Mouse (Mus musculus) lung, embryonic 16.5 days (tissue): Measurements from ENCODE around the gene Shprh. TPM values are rescaled to one million over a fixed set of nuclear protein-coding genes. Genes with fewer than 3 reads are reported as not detected.
"Not testable (repeated sequence)": the region's sequence is repeated elsewhere in the genome, so short reads cannot be mapped to it uniquely, and the experiment has no call there.

ENCODE experiments used
- ATAC-seq: fragments of 200-750 bp; cut with Nextera tagmentation; 2 replicates; pipeline ENCODE4 v1.8.0; 2017; ENCODE audit warnings: low read depth, mild to moderate bottlenecking, moderate library complexity
- H3K27ac ChIP-seq: fragments of 300-500 bp; sonication (generic); 2 replicates; pipeline ENCODE4 v1.5.1; 2014; ENCODE audit warnings: mild to moderate bottlenecking, control low read depth, low read length
- H3K27me3 ChIP-seq: fragments of 300-500 bp; sonication (generic); 2 replicates; pipeline ENCODE4 v1.6.1; 2014; ENCODE audit warnings: low read depth, low read length, mixed read lengths; ENCODE audit not compliant: control insufficient read depth, insufficient read depth
- H3K36me3 ChIP-seq: fragments of 300-500 bp; sonication (generic); 2 replicates; pipeline ENCODE4 v1.6.1; 2014; ENCODE audit warnings: low read length; ENCODE audit not compliant: control insufficient read depth, insufficient read depth
- H3K4me1 ChIP-seq: fragments of 300-500 bp; sonication (generic); replicated peaks from 2 replicates; pipeline ENCODE4 v1.6.1; 2014; ENCODE audit warnings: low read length, mixed read lengths; ENCODE audit not compliant: control insufficient read depth, insufficient read depth
- H3K4me2 ChIP-seq: fragments of 300-500 bp; sonication (generic); 2 replicates; pipeline ENCODE4 v1.6.1; 2014; ENCODE audit warnings: low read depth, low read length, control low read depth
- H3K4me3 ChIP-seq: fragments of 300-500 bp; sonication (generic); 2 replicates; pipeline ENCODE4 v1.5.1; 2014; ENCODE audit warnings: mild to moderate bottlenecking, low read length, control low read depth
- H3K9ac ChIP-seq: fragments of 300-500 bp; sonication (generic); 2 replicates; pipeline ENCODE4 v1.6.1; 2014; ENCODE audit warnings: low read length, control low read depth
- H3K9me3 ChIP-seq: fragments of 300-500 bp; sonication (generic); 2 replicates; pipeline ENCODE4 v1.6.1; 2016; ENCODE audit warnings: low read length; ENCODE audit not compliant: control insufficient read depth
- WGBS: fragments of 180-500 bp; shearing (Covaris S2); extraction: QIAGEN DNeasy Blood & Tissue Kit; methylation state at CpG from one replicate; pipeline ENCODE4 v1.1.7; 2014; 5-methylcytosine and 5-hydroxymethylcytosine counted together
- polyA plus RNA-seq: library from polyadenylated mRNA; unstranded; fragments of >200 nt; fragmentation: Nextera tagmentation; extraction: Ambion mirVana; gene quantifications from 2 replicates; pipeline ENCODE4 v1.2.1, GENCODE M21; 2015

The Shprh gene
- polyA plus RNA-seq, 1 experiment from 2014 or later: 15.1 TPM

DNA sequence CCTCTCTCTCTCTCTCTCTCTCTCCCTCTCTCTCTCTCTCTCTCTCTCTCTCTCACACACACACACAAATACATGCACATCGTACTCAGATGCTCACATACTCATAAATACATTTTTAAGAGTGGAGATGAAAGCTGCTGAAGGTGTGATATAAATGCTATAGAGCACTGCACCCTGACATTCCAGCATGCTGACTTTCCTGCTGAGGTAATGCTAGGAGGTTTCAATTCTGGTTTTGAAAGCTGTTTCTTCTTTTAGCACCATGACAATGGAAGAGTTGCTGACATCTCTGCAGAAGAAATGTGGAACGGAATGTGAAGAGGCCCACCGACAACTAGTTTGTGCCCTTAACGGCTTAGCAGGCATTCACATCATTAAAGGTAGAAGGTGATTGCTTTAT, 22.4 kb downstream of the Shprh start:
- Histone ChIP-seq H3K4me1 (no peaks in the 10 kb centered on the region), H3K27ac (no peak overlapping the region), H3K4me3 (no peak overlapping the region), H3K9me3 (no peaks in the 10 kb centered on the region), H3K27me3 (no peaks in the 10 kb centered on the region), H3K36me3 (peaks cover 32% of the 10 kb centered on the region), H3K4me2 (no peak overlapping the region), H3K9ac (no peak overlapping the region)
- 86% methylated on average over 4 of the region's 4 CpGs for WGBS
- ATAC-seq: no peak

DNA sequence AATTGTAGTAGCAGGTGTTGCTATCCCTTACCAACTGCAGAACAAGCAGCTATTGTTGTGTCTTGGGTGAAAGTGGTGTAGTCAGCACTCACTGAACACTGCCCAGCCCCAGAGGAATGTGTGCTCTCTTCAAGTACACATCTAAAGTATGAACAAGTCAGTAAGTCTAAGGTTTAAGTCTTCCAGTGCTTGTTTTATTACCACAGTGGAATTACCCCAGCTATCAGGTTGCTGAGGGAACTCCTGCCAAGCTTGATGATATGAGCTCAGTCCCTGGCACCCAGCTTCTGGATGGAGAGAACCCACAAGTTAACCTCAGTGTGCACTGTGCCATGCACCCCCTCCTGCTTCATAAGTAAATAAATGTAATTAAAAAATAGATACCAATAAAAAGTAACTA, 23.3 kb downstream of the Shprh start:
- Histone ChIP-seq H3K4me1 (no peaks in the 10 kb centered on the region), H3K4me2 (no peak overlapping the region), H3K36me3 (peaks cover 26% of the 10 kb centered on the region), H3K9me3 (no peaks in the 10 kb centered on the region), H3K4me3 (no peak overlapping the region), H3K27ac (no peak overlapping the region), H3K27me3 (no peaks in the 10 kb centered on the region), H3K9ac (no peak overlapping the region)
- no peak for ATAC-seq

DNA sequence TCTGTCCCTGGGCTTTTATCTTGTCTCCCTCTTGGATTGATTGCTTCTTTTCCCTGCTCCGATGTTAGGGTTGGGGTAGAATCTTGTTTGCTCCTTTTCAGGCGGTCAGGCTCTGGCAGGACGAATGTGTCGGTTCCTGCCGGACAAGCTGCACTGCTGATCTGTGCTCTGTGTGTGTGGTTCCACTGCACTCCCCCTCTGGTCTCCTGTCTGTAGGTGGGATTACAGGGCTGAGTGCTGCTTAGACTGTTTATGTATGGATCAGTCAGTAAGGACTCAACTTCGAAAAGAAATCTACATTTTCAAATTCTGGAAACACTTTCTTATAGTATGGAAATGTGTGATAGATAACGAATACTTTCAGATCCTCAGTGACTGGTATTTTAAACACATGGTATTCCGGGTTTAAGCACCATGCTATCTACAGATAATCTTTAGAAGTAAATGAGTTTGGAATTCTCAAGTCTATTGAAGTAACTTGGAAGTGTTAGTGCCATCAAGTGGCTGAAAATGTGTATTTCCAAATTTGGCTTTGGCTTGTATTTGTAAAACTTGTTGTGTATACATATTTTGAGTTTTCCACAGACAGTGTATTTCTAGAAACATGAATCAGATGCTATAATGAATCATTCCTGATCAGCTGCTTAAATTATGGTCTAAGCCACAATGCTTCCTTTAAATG, 26.7 kb downstream of the Shprh start:
- no peak overlapping the region for H3K4me2 ChIP-seq
- H3K9ac ChIP-seq: no peak overlapping the region
- 71% methylated on average over 8 of the region's 8 CpGs for WGBS
- H3K4me1 ChIP-seq: no peaks in the 10 kb centered on the region
- no peak for ATAC-seq
- no peaks in the 10 kb centered on the region for H3K27me3 ChIP-seq
- peaks cover 23% of the 10 kb centered on the region for H3K36me3 ChIP-seq
- no peaks in the 10 kb centered on the region for H3K9me3 ChIP-seq
- H3K27ac ChIP-seq: no peak overlapping the region
- H3K4me3 ChIP-seq: no peak overlapping the region

DNA sequence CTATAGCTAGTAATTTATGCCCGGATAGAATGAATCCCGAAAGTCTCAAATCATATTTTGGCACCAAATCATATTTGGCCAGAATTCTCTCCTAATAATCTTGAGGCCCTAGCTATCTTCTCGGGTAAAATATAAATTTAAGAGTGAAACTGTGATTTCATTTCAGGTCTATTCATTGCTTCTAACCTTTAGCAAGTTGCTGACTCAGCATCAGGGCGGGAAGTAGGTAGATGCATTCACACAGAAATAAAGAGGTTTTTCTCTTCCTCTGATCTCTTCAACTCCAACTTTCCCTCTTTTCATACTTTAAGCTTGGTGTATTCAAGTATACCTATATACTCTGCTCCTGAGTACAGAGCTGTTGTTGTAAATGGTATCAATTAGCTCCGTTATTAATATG, 30.9 kb downstream of the Shprh start:
- no peak for ATAC-seq
- WGBS: 90% methylated on average over 5 of the region's 5 CpGs
- Histone ChIP-seq H3K9ac (no peak overlapping the region), H3K4me3 (no peak overlapping the region), H3K4me1 (no peaks in the 10 kb centered on the region), H3K36me3 (peaks cover 27% of the 10 kb centered on the region), H3K9me3 (no peaks in the 10 kb centered on the region), H3K27me3 (no peaks in the 10 kb centered on the region), H3K4me2 (no peak overlapping the region), H3K27ac (no peak overlapping the region)

DNA sequence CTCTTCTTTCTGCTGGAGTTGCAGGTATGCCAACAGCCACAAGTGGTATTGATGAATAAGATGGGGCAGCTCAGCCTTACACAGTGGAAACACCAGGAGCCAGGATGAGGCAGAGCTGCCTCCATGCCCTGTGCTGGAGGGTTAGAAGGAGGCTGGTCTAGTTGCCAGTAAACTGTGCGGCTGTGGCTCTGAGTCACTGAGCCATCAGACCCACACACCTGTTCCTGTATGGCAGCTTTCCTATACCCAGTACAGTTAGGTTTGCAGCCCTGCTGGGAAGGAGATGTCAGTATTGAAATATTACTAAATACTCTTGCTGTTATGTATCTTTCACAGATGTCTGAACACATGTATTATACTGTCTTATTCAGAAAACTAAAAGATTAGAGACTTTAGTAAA, 48.1 kb downstream of the Shprh start:
- Histone ChIP-seq H3K27ac (no peak overlapping the region), H3K4me3 (no peak overlapping the region), H3K4me2 (no peak overlapping the region), H3K4me1 (no peaks in the 10 kb centered on the region), H3K36me3 (peaks cover 21% of the 10 kb centered on the region), H3K9me3 (no peaks in the 10 kb centered on the region), H3K9ac (no peak overlapping the region), H3K27me3 (no peaks in the 10 kb centered on the region)
- no peak for ATAC-seq
- 85% methylated on average over 1 of the region's 1 CpGs for WGBS

DNA sequence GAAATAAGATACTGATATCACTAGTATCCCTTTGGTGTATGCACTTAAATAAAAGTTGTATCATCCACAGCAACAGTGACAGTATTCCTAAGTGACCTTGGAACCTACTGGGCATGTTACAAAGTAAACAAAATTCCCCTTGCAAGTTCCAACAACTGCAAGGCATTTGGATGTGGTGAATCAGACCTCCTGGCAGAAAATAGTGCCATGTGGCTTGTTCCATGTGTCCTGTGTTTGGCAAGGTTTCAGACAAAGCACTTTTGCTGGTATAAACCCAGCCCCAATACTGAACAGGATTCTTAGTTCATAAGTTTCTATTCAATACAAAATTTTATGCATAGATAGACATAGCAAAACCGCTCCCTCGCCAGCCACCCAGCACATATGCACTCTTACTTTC, 49.1 kb downstream of the Shprh start:
- H3K4me2 ChIP-seq: no peak overlapping the region
- no peak for ATAC-seq
- H3K27ac ChIP-seq: no peak overlapping the region
- WGBS: 95% methylated on average over 2 of the region's 2 CpGs
- no peaks in the 10 kb centered on the region for H3K4me1 ChIP-seq
- no peak overlapping the region for H3K4me3 ChIP-seq
- H3K36me3 ChIP-seq: peaks cover 17% of the 10 kb centered on the region
- no peak overlapping the region for H3K9ac ChIP-seq
- H3K9me3 ChIP-seq: no peaks in the 10 kb centered on the region
- H3K27me3 ChIP-seq: no peaks in the 10 kb centered on the region

DNA sequence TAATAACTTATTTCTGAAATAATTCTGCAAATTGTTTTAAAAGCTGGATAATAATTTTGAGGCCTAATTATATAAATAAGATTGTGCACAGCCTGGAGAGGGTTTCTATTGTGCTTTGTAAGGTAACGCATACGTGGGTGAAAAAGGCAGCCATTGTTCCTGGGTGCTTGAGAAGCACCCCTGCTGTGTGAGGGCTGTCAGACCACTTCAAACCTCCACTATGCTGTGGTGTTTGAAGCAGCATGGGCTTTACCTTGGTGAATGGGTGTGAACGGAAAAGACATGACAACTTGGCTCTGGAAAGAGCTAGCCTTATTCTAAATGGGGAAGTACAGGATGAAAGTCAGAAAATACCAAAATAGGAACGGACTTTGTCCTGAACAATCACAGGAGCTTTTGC, 50.8 kb downstream of the Shprh start:
- Histone ChIP-seq H3K36me3 (peaks cover 9% of the 10 kb centered on the region), H3K27me3 (no peaks in the 10 kb centered on the region), H3K9ac (no peak overlapping the region), H3K9me3 (no peaks in the 10 kb centered on the region), H3K4me2 (no peak overlapping the region), H3K4me3 (no peak overlapping the region), H3K27ac (no peak overlapping the region), H3K4me1 (no peaks in the 10 kb centered on the region)
- no peak for ATAC-seq
- WGBS: 56% methylated on average over 4 of the region's 4 CpGs

DNA sequence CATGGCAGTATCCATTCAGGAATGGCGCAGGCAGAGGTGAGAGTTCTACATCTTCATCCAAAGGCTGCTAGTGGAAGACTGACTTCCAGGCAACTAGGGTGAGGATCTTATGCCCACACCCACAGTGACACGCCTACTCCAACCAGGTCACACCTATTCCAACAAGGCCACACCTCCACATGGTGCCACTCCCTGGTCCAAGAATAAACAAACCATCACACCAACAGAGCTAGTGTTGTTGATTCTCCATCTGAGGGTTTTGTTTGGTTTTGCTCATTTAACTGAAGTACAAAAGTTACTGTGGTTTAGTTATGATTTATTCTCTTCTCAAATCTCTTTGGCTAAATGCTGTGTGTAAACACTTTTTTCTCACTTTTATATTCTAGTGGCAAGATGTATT, 56.7 kb downstream of the Shprh start:
- not testable (repeated sequence) for H3K27ac ChIP-seq, H3K9ac ChIP-seq, H3K9me3 ChIP-seq, H3K27me3 ChIP-seq, H3K4me1 ChIP-seq, H3K4me3 ChIP-seq, ATAC-seq, H3K4me2 ChIP-seq
- WGBS: 83% methylated on average over 2 of the region's 2 CpGs
- H3K36me3 ChIP-seq: peaks cover 14% of the 10 kb centered on the region

DNA sequence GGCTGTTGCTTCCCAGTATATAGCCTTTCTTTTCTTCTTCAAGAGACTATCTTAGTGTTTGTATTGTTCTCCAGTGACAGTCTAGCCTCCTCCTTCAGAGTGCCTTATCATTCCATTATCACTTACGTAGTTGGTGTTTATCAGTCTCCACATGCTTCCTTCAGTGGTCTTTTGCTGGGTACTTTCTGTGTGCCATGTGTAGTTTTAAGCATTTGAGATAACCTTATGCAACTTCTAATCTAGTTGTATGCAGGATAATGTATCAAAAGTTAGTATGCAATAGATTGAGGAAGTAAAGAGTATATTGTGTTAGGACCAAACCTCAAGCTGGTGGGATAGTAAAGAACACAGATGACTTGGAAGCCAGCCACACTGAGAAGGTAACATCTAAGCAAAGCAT, 59.4 kb downstream of the Shprh start:
- H3K27ac ChIP-seq: no peak overlapping the region
- no peak overlapping the region for H3K9ac ChIP-seq
- ATAC-seq: no peak
- no peaks in the 10 kb centered on the region for H3K9me3 ChIP-seq
- 91% methylated on average over 1 of the region's 1 CpGs for WGBS
- peaks cover 14% of the 10 kb centered on the region for H3K36me3 ChIP-seq
- no peak overlapping the region for H3K4me3 ChIP-seq
- H3K27me3 ChIP-seq: no peaks in the 10 kb centered on the region
- H3K4me1 ChIP-seq: no peaks in the 10 kb centered on the region
- no peak overlapping the region for H3K4me2 ChIP-seq

DNA sequence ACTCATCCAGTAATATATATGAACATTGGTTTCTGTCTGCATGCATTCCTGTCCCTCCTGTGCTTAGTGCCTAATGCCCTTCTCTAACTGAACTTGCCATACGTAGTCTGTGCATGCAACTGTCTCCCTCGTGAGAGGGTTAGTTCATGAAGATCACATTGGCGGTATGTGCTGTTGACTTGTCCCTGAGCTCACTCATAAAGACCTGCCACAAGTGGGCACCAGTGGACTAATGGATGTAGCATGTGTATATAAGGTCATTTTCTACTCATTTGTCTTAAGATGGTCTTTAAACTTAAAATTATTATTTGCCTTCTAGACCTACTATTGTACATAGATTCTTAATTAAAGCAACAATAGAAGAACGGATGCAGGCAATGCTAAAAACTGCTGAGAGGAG, 62.8 kb downstream of the Shprh start:
- no peak overlapping the region for H3K4me2 ChIP-seq
- H3K9ac ChIP-seq: no peak overlapping the region
- H3K27me3 ChIP-seq: no peaks in the 10 kb centered on the region
- 74% methylated on average over 4 of the region's 4 CpGs for WGBS
- no peak overlapping the region for H3K27ac ChIP-seq
- no peak for ATAC-seq
- peaks cover 11% of the 10 kb centered on the region for H3K36me3 ChIP-seq
- H3K4me3 ChIP-seq: no peak overlapping the region
- no peaks in the 10 kb centered on the region for H3K9me3 ChIP-seq
- no peaks in the 10 kb centered on the region for H3K4me1 ChIP-seq
